Mouse (Mus musculus) limb, embryonic 12.5 days (tissue): ENCODE measurements around the gene Casp7. TPM values are rescaled to one million over a fixed set of nuclear protein-coding genes. Genes with fewer than 3 reads are reported as not detected.

Source experiments
- ATAC-seq: fragments of 200-750 bp; cut with Nextera tagmentation; 2 replicates; pipeline ENCODE4 v1.8.0; 2017; ENCODE audit warnings: low read depth, moderate TSS enrichment; ENCODE audit not compliant: insufficient number of reproducible peaks, insufficient read depth, low FRiP score, low TSS enrichment
- H3K27ac ChIP-seq: fragments of 300-500 bp; sonication (generic); 2 replicates; pipeline ENCODE4 v1.5.1; 2016; ENCODE audit warnings: mild to moderate bottlenecking, moderate library complexity
- H3K27me3 ChIP-seq: fragments of 300-500 bp; sonication (generic); 2 replicates; pipeline ENCODE4 v1.6.1; 2016; ENCODE audit warnings: mild to moderate bottlenecking, moderate library complexity
- H3K36me3 ChIP-seq: fragments of 300-500 bp; sonication (generic); 2 replicates; pipeline ENCODE4 v1.6.1; 2016; ENCODE audit warnings: mild to moderate bottlenecking, moderate library complexity
- H3K4me1 ChIP-seq: fragments of 300-500 bp; sonication (generic); replicated peaks from 2 replicates; pipeline ENCODE4 v1.6.1; 2016
- H3K4me2 ChIP-seq: fragments of 300-500 bp; sonication (generic); 2 replicates; pipeline ENCODE4 v1.6.1; 2016; ENCODE audit warnings: mild to moderate bottlenecking, moderate library complexity
- H3K4me3 ChIP-seq: fragments of 300-500 bp; sonication (generic); replicated peaks from 2 replicates; pipeline ENCODE4 v1.5.1; 2016; ENCODE audit warnings: mild to moderate bottlenecking
- H3K9ac ChIP-seq: fragments of 300-500 bp; sonication (generic); replicated peaks from 2 replicates; pipeline ENCODE4 v1.6.1; 2016; ENCODE audit warnings: mild to moderate bottlenecking, moderate library complexity
- H3K9me3 ChIP-seq: fragments of 300-500 bp; sonication (generic); 2 replicates; pipeline ENCODE4 v1.6.1; 2016; ENCODE audit warnings: mild to moderate bottlenecking, moderate library complexity
- WGBS: fragments of 180-500 bp; shearing (Covaris S2); methylation state at CpG from one replicate; pipeline ENCODE4 v1.1.7; 2016; 5-methylcytosine and 5-hydroxymethylcytosine counted together
- polyA plus RNA-seq: library from polyadenylated mRNA; unstranded; fragments of >200 nt; fragmentation: Nextera tagmentation; extraction: Ambion mirVana; gene quantifications from 2 replicates; pipeline ENCODE4 v1.2.1, GENCODE M21; 2016

Casp7 gene
- polyA plus RNA-seq, 1 experiment from 2014 or later = 31.5 TPM

- H3K4me2 ChIP-seq = no peak overlapping the region
- no peak overlapping the region for H3K9ac ChIP-seq
- no peaks in the 10 kb centered on the region for H3K9me3 ChIP-seq
- H3K4me1 ChIP-seq = peaks cover 12% of the 10 kb centered on the region
- no peaks in the 10 kb centered on the region for H3K27me3 ChIP-seq
- no peaks in the 10 kb centered on the region for H3K36me3 ChIP-seq
- no peak for ATAC-seq
- no peak overlapping the region for H3K27ac ChIP-seq
- 73% methylated on average over 9 of the region's 9 CpGs for WGBS
- no peak overlapping the region for H3K4me3 ChIP-seq
These were observed 28.6 kb downstream of the Casp7 start for GRCm38 (mm10) chr19:56425492-56425891.

GRCm38 (mm10) chr19:56430369-56430768 is 33.4 kb downstream of the Casp7 start:
- WGBS = 59% methylated on average over 8 of the region's 8 CpGs
- H3K4me3 ChIP-seq = no peak overlapping the region
- H3K27ac ChIP-seq = no peak overlapping the region
- H3K9me3 ChIP-seq = no peaks in the 10 kb centered on the region
- ATAC-seq = no peak
- no peaks in the 10 kb centered on the region for H3K27me3 ChIP-seq
- H3K4me2 ChIP-seq = no peak overlapping the region
- no peak overlapping the region for H3K9ac ChIP-seq
- peaks cover 4% of the 10 kb centered on the region for H3K4me1 ChIP-seq
- peaks cover 11% of the 10 kb centered on the region for H3K36me3 ChIP-seq

GRCm38 (mm10) chr19:56432706-56433105 is 35.8 kb downstream of the Casp7 start:
- Histone ChIP-seq H3K9me3 (no peaks in the 10 kb centered on the region), H3K4me2 (no peak overlapping the region), H3K36me3 (peaks cover 27% of the 10 kb centered on the region), H3K27ac (0 out of 2 replicates have a peak overlapping the region, but pooled peaks have one; percentile 12), H3K4me1 (peaks cover 4% of the 10 kb centered on the region), H3K9ac (no peak overlapping the region; the same call in 1 of the 2 replicates), H3K4me3 (no peak overlapping the region), H3K27me3 (no peaks in the 10 kb centered on the region)
- WGBS = 76% methylated on average over 10 of the region's 10 CpGs
- ATAC-seq = no peak

- H3K9ac ChIP-seq = no peak overlapping the region
- H3K9me3 ChIP-seq = no peaks in the 10 kb centered on the region
- no peak for ATAC-seq
- no peak overlapping the region for H3K4me3 ChIP-seq
- 94% methylated on average over 7 of the region's 7 CpGs for WGBS
- H3K27ac ChIP-seq = no peak overlapping the region
- H3K4me1 ChIP-seq = peaks cover 4% of the 10 kb centered on the region
- peaks cover 27% of the 10 kb centered on the region for H3K36me3 ChIP-seq
- H3K4me2 ChIP-seq = no peak overlapping the region
- H3K27me3 ChIP-seq = no peaks in the 10 kb centered on the region
These were observed 36.7 kb downstream of the Casp7 start for GRCm38 (mm10) chr19:56433581-56433980.

- Histone ChIP-seq H3K27me3 (no peaks in the 10 kb centered on the region), H3K4me1 (no peaks in the 10 kb centered on the region; the same call in none of the 2 replicates), H3K4me3 (no peak overlapping the region), H3K36me3 (peaks cover 43% of the 10 kb centered on the region), H3K27ac (no peak overlapping the region), H3K9ac (no peak overlapping the region), H3K4me2 (no peak overlapping the region), H3K9me3 (no peaks in the 10 kb centered on the region)
- WGBS = 87% methylated on average over 13 of the region's 13 CpGs
- ATAC-seq = no peak
These were observed 39.5 kb downstream of the Casp7 start for GRCm38 (mm10) chr19:56436380-56436779.

- Histone ChIP-seq H3K4me2 (no peak overlapping the region), H3K27ac (0 out of 2 replicates have a peak overlapping the region, but pooled peaks have one; percentile 37), H3K4me1 (no peaks in the 10 kb centered on the region), H3K9ac (no peak overlapping the region), H3K27me3 (no peaks in the 10 kb centered on the region), H3K9me3 (no peaks in the 10 kb centered on the region), H3K4me3 (no peak overlapping the region), H3K36me3 (peaks cover 47% of the 10 kb centered on the region)
- no peak for ATAC-seq
- WGBS = 88% methylated on average over 7 of the region's 7 CpGs
These were observed 41.6 kb downstream of the Casp7 start for GRCm38 (mm10) chr19:56438357-56439071.

- ATAC-seq = no peak
- no peaks in the 10 kb centered on the region for H3K27me3 ChIP-seq
- 89% methylated on average over 6 of the region's 6 CpGs for WGBS
- no peaks in the 10 kb centered on the region for H3K4me1 ChIP-seq
- H3K9me3 ChIP-seq = no peaks in the 10 kb centered on the region
- H3K9ac ChIP-seq = no peak overlapping the region
- no peak overlapping the region for H3K4me3 ChIP-seq
- H3K27ac ChIP-seq = 0 out of 2 replicates have a peak overlapping the region, but pooled peaks have one; percentile 37
- peaks cover 41% of the 10 kb centered on the region for H3K36me3 ChIP-seq
- no peak overlapping the region for H3K4me2 ChIP-seq
These were observed 42.1 kb downstream of the Casp7 start for GRCm38 (mm10) chr19:56439072-56439434.

GRCm38 (mm10) chr19:56443445-56443844 is 46.5 kb downstream of the Casp7 start:
- Histone ChIP-seq H3K4me3 (no peak overlapping the region), H3K9ac (no peak overlapping the region), H3K27me3 (no peaks in the 10 kb centered on the region), H3K9me3 (no peaks in the 10 kb centered on the region), H3K4me2 (no peak overlapping the region), H3K4me1 (peaks cover 6% of the 10 kb centered on the region; the same call in 1 of the 2 replicates), H3K27ac (no peak overlapping the region), H3K36me3 (peaks cover 19% of the 10 kb centered on the region)
- WGBS = 85% methylated on average over 14 of the region's 14 CpGs
- no peak for ATAC-seq

GRCm38 (mm10) chr19:56448784-56449183 is 51.9 kb downstream of the Casp7 start:
- H3K36me3 ChIP-seq = no peaks in the 10 kb centered on the region
- no peaks in the 10 kb centered on the region for H3K9me3 ChIP-seq
- H3K4me2 ChIP-seq = no peak overlapping the region
- H3K27me3 ChIP-seq = no peaks in the 10 kb centered on the region
- H3K27ac ChIP-seq = no peak overlapping the region
- 96% methylated on average over 4 of the region's 4 CpGs for WGBS
- H3K4me3 ChIP-seq = no peak overlapping the region
- ATAC-seq = no peak
- H3K9ac ChIP-seq = no peak overlapping the region
- H3K4me1 ChIP-seq = peaks cover 6% of the 10 kb centered on the region; the same call in 1 of the 2 replicates

- no peak overlapping the region for H3K4me3 ChIP-seq
- no peak for ATAC-seq
- no peak overlapping the region for H3K4me2 ChIP-seq
- 91% methylated on average over 8 of the region's 8 CpGs for WGBS
- H3K36me3 ChIP-seq = no peaks in the 10 kb centered on the region
- H3K9me3 ChIP-seq = no peaks in the 10 kb centered on the region
- no peaks in the 10 kb centered on the region for H3K27me3 ChIP-seq
- H3K27ac ChIP-seq = no peak overlapping the region
- no peak overlapping the region for H3K9ac ChIP-seq
- H3K4me1 ChIP-seq = peaks cover 5% of the 10 kb centered on the region; the same call in 1 of the 2 replicates
These were observed 52.6 kb downstream of the Casp7 start for GRCm38 (mm10) chr19:56449537-56449936.

- no peak overlapping the region for H3K9ac ChIP-seq
- no peak for ATAC-seq
- WGBS = 88% methylated on average over 5 of the region's 5 CpGs
- H3K27me3 ChIP-seq = no peaks in the 10 kb centered on the region
- no peaks in the 10 kb centered on the region for H3K4me1 ChIP-seq
- H3K27ac ChIP-seq = no peak overlapping the region
- no peak overlapping the region for H3K4me3 ChIP-seq
- H3K4me2 ChIP-seq = no peak overlapping the region
- no peaks in the 10 kb centered on the region for H3K36me3 ChIP-seq
- no peaks in the 10 kb centered on the region for H3K9me3 ChIP-seq
These were observed 54.0 kb downstream of the Casp7 start for GRCm38 (mm10) chr19:56450892-56451291.

GRCm38 (mm10) chr19:56451867-56452266 is 54.9 kb downstream of the Casp7 start:
- Histone ChIP-seq H3K4me3 (no peak overlapping the region), H3K9ac (no peak overlapping the region), H3K36me3 (no peaks in the 10 kb centered on the region), H3K4me1 (no peaks in the 10 kb centered on the region), H3K27me3 (no peaks in the 10 kb centered on the region), H3K9me3 (no peaks in the 10 kb centered on the region), H3K4me2 (no peak overlapping the region), H3K27ac (no peak overlapping the region)
- ATAC-seq = no peak
- WGBS = 88% methylated on average over 4 of the region's 4 CpGs
